Mouse (Mus musculus): Measurements from ENCODE around the gene Psmg1.

Gene Psmg1

GRCm38 (mm10) chr16:95958080-95958479 lies 32.7 kb downstream of the Psmg1 start:
- no peak for DNase-seq (ENCODE audit: low spot score in 2 of 2)

GRCm38 (mm10) chr16:95956618-95957017 lies 34.1 kb downstream of the Psmg1 start:
- DNase-seq (ENCODE audit: low spot score in 2 of 2): no peak

GRCm38 (mm10) chr16:95955716-95956346 lies 34.9 kb downstream of the Psmg1 start:
- no peak for DNase-seq (ENCODE audit: low spot score in 2 of 2)

- DNase-seq (ENCODE audit: low spot score in 2 of 2): no peak
These were observed 36.4 kb downstream of the Psmg1 start for GRCm38 (mm10) chr16:95954341-95954740.

- DNase-seq (ENCODE audit: low spot score in 2 of 2): no peak
These were observed 37.6 kb downstream of the Psmg1 start for GRCm38 (mm10) chr16:95953159-95953650.

GRCm38 (mm10) chr16:95951471-95951870 lies 39.3 kb downstream of the Psmg1 start:
- DNase-seq (ENCODE audit: low spot score in 2 of 2): no peak

- peak; percentile 75 to 77 for DNase-seq (ENCODE audit: low spot score in 2 of 2)
These were observed 45.1 kb downstream of the Psmg1 start for GRCm38 (mm10) chr16:95945389-95946311.

- DNase-seq (ENCODE audit: low spot score in 2 of 2): no peak
These were observed 47.6 kb downstream of the Psmg1 start for GRCm38 (mm10) chr16:95943186-95943585.

- no peak for DNase-seq (ENCODE audit: low spot score in 2 of 2)
These were observed 49.2 kb downstream of the Psmg1 start for GRCm38 (mm10) chr16:95941575-95941974.

- DNase-seq (ENCODE audit: low spot score in 2 of 2): no peak
These were observed 55.2 kb downstream of the Psmg1 start for GRCm38 (mm10) chr16:95935495-95935961.

- no peak for DNase-seq (ENCODE audit: low spot score in 2 of 2)
These were observed 57.9 kb downstream of the Psmg1 start for GRCm38 (mm10) chr16:95932860-95933259.

GRCm38 (mm10) chr16:95931509-95931908 lies 59.3 kb downstream of the Psmg1 start:
- DNase-seq (ENCODE audit: low spot score in 2 of 2): no peak

Data from frontal cortex, postnatal 14 days (tissue).